Mouse (Mus musculus): ENCODE data around the gene Lpp.

The Lpp gene

DNA sequence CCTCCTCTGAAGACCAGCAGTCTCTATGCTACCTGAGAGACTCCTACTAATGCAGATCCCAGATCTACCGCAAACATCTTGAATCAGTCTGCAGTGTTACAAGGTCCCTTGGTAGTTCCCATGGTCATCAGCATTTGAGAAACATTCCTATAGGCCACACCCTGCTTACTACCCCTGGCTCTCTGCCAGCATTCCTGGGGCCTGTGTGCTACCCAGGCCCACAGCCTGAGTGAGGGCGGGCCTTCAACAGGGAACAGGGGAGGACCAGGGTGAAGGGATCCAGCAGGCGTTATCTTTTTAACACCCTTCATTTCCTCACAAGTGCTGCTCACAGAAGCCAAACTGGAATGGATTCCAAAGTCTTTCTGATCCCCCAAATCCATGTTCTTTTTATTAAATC, 173.0 kb downstream of the Lpp start:
- DNase-seq, result no peak

DNA sequence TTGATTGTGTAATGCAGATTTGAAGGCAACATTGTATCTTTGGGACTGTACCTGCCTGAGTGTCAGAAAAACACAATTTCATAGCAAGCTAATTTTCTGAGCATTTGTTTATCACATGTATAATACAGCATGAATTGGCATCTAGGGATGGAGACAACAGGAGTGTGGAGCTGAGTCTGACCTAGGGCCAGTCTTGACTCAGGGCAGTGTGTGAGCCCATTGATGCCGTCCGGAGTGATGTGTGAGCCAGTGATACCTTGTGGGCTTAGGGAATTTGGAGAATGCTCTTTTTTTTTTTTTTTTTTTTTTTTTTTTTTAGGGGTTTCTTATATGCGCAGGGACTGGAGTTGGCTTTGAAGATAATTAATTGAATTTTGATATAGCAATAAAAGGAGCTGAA, 174.3 kb downstream of the Lpp start:
- DNase-seq, result no peak

DNA sequence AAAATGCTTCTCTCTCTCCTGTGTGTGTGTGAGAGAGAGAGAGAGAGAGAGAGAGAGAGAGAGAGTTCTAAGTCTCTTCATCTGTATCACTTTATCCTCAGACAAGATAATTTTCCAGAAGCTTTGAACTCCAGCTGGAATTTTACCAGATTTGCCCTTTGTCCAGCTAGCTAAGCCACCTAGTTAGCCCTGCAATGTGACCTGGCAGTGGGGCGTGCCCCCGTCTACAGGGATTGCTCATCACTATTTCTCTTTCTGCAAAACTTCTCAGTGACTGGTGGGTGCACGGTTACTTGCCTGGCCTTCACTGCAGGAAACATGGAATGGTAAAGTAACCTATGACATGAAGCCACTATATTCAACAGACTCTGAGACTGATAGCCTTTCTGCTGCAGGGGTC, 174.8 kb downstream of the Lpp start:
- DNase-seq, result peak; percentile 63 to 71

DNA sequence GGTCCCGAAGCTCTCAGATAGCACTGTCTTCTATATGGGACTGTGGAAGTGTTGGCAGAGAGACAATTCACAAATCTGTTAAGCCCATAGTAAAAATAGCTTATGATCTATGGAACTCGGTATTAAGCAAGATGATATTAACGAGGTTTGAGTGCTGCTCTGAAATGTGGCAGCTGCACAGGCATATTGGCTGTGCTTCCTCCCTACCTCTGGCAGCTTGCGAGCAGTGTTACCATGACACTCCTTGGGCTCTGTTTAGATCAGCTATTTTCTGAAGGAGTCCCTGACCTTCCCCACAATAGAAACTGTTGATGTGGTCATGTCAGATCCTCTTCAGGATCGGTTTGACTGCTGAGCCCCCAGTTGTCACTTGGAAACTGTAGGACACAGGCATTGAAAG, 176.4 kb downstream of the Lpp start:
- no peak for DNase-seq

DNA sequence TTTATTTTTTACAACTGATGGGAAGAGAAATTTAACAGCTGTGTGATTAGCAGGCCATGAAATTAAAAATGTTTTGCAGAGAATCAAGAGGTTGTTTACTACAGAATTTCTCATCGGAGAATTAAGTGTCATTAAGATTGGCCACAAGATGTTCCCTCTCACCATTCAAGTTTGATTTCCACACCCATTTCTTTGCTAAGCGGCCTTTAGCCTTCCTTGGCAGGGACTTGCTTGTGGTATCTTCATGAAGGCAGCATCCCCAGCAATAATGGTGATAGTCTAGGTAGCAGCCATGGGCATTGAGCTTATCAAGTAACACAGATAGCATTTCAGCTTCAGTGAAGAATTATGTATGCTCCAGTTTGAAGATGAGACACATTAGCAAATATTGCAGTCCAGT, 183.7 kb downstream of the Lpp start:
- DNase-seq, result no peak

DNA sequence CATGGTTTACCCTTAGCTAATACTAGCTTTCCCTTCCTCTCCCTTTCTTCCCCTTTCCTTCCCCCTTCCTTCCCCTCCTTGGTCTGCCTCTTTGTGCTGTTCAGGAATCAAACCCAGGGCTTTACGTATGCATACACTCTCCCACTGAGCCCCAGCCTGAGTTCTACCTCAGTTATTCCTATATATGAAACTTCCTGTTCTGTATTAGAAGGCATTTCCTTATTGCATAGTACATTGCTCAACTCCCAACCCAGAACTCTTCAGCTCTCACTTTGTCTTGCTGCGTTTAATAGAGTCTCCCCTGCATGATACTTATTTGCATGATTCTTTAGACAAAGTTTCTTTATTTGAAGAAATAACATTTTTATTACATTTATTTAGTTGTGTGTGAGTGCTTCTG, 184.5 kb downstream of the Lpp start:
- DNase-seq, result no peak

DNA sequence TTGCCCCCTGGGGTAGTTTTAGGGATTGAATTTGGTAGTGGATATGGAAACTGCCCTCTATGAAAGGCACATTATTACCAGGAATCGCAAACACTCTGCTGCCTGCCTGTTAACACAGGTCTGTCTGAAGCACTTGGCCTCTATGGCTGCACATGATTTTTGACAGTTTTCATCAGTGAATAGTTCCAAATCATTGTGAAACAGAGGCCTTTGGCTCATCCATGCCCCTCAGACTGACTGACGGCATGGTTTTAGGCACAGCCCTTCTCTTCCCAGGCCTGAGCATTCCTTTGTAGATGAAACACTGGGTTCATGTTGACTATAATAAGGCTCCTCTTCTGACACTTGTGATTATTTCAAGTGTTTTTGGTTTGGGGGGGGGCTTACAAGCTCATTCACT, 189.5 kb downstream of the Lpp start:
- DNase-seq, result no peak

DNA sequence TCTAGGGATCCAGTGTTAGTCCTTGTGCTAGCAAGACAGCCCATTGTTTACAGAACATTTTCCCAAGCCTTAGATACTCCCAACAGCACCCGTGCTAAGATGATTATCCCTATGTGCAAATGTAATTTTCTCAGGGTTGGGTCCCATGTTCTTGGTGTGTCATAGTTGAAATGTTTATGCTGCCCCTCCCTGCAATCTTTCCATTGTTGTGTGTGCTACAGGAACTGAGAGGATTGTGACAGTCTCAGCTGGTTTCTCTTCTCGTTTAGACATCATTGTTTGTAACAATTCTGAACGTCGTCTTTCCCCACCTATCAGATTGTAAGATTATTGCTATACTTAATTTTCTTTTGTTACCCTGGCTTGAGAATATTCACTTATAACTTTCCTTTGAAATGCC, 200.2 kb downstream of the Lpp start:
- DNase-seq, result no peak

DNA sequence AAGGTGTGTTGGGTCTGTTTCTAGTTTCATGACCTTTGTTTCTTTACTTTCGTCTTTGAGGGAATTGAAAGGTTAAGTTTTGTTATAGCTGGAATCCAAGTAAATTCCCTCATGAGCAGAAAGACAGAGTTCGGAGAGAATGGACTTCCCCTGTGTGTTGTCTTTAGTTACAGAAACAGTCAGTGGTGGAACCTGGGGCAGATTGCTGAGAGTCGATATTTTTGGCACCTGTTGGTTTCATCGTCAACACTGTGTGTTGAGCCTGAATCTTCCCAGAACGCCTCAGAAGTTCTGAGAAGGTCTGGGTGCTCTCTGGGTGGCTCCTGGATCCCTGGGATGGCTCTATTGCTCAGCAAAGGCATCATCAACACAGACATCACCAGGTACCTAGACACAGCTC, 201.2 kb downstream of the Lpp start:
- no peak for DNase-seq

DNA sequence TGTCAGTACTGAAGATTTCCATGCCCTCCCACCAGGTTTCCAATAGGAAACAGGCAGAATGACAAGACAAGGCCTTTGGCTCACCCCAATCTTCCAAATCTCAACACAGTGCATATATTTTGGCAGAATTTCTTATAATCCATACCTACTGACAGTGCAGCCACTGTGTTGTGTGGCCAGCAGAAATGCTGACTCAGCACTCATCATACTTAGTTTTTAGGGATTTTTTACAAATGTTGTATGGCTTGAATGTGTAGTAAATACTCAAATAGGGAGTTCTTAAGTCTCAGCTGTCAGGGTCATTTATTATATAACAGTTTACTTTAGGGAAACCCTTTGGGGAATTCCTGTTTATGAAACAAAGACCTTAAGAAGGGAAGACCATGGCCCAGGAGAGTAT, 202.2 kb downstream of the Lpp start:
- DNase-seq, result no peak

DNA sequence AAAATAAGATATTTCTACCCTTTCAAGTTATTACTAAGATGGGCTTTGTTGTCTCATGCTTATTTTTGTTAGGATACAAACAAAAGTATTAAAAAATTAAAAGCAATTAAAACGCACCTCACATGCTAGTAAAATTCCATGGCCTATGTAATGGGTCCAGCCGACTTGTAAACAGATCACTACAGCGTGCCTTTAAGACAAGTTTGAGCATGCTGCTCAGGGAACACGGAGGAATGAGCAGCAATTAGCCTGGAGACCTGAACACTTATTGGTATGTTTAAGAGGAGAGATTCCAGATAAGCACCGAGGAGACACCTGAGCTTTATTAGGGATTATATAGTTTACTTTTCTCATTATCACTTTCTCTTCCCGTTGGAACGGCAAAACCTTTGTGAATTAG, 205.3 kb downstream of the Lpp start:
- DNase-seq, result no peak

DNA sequence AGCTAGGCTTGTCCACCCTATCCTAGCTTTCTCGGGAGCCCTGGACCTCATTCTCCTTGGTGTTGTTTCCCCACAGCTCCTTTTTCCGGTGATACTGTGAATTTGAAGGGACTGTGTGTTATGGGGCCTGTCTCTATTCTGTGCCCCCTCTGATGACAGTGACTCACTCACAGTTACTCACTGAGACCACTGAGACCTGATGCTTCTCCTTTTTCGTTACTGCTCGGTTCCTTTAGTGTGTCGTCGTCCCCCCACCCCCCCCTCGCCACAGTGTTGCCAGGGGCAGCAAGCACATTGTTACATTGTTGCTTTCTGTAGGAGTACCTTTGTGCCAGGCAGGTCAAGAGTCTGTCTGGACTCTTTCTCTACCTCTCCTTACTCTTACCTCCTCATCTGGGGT, 206.5 kb downstream of the Lpp start:
- no peak for DNase-seq

DNA sequence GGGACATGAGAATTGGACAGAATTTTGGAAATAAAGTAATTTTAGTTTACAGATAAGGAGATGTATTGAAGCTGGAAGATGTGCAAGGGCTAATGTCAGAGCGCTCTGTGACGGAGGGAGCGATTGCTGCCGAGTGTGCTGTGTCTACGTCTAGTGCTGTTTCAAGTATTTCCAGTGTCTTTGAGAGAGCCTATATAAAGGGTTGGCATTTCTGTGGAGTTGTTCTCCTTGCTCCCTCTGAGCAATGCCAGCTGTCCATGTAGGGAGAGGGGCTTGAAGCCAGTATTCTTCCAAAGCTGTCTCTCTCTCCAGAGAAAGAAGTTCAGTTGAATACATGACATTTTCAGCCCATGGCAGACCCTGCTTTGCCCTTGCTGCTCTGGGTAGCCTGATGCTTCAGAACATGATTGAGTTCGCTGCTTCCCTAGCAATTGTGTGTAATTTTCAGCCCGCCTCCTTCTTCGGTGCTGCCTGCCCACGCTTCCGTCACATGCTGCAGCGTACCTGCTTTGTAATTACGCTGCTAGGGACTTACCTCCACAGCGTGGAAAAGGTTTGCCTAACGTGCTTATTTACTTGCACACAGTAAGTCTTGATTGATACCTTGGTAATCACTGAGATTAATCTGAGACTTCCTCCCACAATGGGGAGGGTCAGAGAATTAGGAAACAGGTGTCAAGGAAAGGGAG, 207.1 kb downstream of the Lpp start:
- no peak for DNase-seq

DNA sequence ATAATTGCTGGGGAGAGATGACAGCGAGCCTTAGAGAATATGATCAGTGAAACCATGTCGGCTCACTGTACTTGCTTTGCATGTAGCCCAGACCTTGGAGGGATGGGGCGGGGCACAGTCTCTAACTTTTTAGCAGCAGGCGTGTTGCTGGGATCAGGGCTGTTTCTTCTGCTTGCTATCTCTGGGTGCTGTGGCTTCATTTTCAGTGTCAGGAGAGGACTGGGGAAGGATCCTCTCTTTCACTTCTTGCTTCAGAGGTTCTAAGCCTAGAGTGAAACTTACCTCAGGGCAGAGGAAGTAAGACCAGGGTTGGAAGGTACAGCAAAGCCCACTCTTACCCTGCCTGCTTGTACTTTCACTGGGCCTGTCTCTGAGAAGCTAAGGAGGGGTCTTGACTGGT, 210.0 kb downstream of the Lpp start:
- DNase-seq, result no peak

DNA sequence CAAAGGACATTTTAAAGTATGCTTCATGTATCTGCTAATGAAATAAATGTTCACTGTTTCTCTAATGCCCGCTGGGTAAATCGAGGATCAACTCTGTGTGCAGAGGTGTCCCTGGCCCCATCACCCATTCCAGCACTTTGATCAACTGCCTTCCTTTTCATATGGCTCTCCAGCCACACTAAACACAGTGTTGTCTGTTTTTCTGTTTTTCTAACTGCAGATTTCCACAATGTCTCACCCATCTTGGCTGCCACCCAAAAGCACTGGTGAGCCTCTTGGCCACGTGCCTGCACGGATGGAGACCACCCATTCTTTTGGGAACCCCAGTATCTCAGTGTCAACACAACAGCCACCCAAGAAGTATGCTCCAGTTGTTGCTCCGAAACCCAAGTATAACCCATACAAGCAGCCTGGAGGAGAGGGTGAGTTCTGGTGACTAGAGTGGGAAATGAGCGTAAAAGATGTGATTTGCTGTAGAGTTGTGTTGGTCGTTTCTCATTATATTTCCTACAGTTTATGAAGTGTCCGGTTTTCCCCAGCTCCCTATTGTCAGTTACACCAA, 214.7 kb downstream of the Lpp start:
- no peak for DNase-seq

DNA sequence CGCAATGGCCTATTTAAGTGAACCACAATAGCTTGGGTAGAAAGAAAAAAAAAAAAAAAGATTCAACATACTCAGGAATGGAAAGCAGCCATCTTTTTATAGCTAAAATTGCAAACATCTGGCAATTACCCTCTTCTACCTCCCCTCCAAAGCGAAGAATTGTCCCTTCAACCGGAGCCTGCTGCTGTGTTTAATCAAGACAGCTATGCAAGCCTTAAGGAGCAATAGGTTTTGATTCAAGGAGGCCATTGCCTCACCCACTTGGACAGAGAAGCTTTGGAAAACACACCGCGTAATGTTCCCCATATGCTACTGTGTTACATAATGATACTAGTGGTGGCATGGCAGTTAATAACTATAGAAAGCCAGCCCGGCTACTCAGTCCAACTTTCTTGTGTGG, 226.2 kb downstream of the Lpp start:
- DNase-seq, result no peak

DNA sequence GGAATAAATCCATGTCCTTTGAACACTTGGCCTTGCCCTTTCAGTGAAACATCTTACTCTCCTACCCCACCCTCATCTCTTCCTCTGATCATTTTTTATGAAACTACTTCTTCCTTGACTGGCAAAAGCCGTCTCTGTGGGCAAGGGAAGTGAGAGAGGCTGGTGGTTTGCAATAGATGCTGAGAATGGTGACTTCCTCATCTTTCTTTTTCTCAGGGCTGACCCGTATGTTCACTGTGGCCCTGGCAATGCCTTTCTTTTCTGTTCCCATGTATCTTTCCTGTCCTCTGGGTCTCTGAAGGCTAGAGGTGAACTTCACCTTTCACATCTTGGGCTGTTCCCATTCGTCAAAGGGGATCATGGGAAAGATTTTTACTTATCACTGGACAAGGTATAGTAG, 226.7 kb downstream of the Lpp start:
- no peak for DNase-seq

DNA sequence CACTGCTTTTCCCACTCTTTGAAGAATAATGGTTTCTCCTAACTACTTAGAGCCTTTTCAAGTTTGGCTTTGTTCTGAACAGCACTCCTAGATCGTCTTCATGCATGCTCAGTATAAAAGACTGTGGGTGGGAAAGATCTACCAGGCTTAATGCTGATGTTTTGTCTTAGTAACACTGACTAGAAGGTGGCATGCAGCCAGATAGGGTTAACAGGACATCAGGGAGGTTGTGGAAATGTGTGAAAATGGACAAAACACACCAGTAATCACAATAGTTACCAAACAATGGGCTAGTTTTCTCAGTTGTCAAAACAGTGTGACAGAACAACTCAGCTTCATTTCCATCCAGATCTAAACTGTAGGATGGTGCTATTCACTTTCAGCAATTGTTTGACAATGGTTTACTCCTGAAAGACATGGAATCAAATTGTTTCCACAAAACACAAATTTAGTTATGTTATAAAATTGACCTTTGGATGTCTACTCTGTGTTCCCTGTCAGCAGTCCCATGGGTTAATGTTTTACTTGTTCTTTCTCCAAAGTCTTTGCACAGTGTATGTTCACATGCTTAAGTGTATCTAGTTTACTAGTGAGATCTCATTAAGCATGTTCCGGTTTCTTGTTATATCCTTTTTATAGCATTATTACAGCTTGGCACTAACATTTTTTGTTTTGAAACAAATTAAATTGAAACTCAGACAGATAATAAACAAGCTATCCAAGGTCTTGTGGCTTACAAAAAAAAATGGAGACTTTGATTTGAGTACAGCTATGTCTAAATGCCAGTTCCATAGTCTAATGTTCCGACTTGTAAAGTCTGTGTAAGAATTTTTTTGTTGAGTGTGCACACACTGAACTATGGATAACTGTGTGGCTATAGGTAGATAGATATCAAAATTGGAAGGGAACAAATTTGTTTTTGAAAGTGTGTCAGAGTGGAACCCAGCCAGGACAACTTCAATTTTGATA, 229.2 kb downstream of the Lpp start:
- peak; percentile 41 to 75 for DNase-seq

DNA sequence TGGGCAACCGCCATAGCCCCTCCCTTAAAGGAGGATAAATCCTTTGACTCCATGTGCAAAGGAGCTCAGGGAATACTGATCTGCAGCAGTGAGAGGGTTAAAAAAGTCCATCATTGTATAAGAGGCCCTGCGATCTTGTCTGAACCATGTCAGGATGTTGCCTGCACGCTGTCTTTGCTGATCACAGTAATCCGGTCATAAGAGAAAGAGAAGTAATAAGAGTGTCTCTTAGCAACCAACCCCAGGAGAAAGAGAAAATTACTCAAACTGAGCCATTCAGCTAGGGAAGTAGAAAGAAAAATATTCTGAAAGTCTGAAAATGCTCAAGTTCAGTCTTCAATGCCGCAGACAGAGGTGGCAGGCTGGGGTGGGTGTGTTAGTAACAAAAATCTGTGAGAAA, 231.0 kb downstream of the Lpp start:
- DNase-seq, result no peak

DNA sequence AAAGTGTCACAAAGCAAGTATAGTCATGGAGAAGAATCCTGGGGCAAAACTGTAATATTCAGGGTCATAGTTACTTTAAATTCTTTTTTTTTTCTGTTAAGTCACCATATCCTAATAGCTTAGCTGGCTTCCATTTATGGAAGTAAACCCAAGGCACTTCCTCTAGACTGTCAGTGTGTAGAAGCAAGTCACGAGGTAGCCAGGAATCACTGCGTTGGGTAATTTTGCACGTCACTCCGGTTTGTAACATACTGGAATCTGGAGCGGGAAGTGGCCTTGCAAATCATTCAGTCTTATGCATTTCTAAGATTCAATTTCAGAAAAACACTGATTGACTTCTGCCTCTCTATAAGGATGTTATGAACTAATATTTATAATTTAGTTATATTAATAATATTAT, 232.3 kb downstream of the Lpp start:
- no peak for DNase-seq

DNA sequence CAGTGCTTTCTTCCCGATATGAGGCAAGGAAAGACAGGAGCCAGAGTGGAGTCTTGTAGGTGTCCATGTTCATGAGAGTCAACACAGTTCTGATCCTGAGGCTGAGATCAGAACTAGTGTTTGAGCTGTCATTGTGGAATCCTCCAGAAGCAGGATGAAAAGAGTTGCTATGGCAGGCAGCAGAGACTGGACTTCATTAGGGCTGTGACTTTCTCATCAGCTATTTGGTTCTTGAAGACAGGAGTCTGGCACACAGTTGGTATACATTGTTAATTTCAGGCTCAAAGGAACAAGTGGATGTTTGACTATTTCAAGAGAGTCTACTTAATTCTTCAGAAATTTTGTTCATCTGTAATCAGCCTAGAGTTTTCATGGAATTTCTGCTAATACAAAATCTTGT, 235.5 kb downstream of the Lpp start:
- no peak for DNase-seq

DNA sequence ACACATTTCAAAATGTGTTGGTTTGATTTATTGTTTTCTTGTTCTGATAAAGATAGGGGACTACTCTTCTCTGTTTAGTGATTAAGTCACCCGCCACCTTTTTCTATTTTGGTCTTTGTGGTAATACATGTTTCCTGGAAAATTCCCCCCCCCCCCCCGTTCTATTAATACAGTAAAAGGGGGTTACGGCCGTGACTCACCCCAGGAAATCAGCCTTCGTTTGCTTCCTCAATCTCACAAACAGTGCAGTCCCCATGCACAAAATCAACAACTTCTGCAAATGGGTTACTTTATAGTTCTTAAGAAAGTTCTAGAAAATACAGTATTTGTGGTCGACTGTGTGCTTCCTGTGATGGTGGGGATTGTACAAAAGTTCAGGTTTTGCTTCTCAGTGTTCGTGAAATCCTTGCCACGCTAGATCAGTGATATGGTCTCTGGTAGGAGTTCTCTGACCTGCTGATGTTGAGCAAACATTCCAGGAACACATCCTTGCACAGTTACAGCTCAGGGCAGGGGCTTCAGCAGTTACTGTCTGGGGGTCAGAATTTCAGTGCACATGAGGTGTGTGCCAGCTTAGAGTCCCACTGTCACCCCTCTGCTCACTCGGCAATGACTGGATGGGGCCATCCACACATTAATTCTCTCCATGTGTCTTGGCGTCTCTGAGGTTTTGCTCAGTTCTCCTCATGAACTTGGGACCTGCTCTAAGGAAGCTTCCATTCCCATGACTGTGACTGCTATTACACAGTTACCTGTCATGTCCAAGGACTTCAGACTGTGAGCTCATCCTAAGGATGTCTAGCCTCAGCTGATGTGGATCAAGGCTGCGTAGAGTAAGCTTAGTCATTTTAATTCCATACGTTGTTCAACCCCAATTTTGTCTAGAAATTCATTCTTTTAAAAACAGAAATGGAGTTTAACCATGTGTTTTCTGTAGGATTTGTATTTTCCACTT, 236.2 kb downstream of the Lpp start:
- DNase-seq, result no peak

DNA sequence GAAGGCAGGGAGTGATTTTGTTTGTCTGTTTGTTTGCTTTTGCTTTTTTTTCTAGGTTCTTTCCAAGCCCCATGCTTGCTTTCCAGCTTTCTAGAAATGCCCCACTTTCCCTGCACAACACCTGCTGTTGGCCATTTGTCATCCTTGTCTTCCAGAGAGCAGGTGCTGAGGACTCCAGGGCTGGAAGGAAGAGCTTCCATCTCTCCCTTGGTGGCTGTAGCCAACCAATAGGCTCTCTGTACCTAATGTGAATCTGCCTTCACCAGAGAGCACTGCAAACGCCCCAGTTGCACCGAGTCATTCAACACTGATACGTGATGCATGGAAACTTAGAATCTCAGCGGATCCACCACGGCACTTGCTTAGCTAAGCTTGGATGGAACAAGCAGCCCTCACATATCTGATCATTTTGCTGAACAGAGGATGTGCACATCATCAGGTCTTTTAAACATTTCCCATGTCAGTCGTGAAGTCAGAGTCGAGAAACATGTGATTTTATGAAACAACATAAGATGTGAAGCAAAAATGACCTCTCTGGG, 242.1 kb downstream of the Lpp start:
- DNase-seq, result no peak
